Mouse (Mus musculus) forebrain, postnatal 0 days (tissue): ENCODE data around the gene Fam32a. TPM values are rescaled to one million over a fixed set of nuclear protein-coding genes. Genes with fewer than 3 reads are reported as not detected.

Experiments used
- ATAC-seq: fragments of 200-750 bp; cut with Nextera tagmentation; 2 replicates; pipeline ENCODE4 v1.8.0; 2017; ENCODE audit warnings: mild to moderate bottlenecking, moderate library complexity
- DNase-seq: peaks from one replicate; pipeline ENCODE4 v3.0.0-alpha.2; 2015
- H3K27ac ChIP-seq: fragments of 300-500 bp; sonication (generic); 2 replicates; pipeline ENCODE4 v1.5.1; 2014; ENCODE audit warnings: low read depth, mild to moderate bottlenecking, antibody characterized with exemption, low read length, moderate library complexity, mixed read lengths
- H3K27me3 ChIP-seq: fragments of 300-500 bp; sonication (generic); 2 replicates; pipeline ENCODE4 v1.6.1; 2014; ENCODE audit warnings: mild to moderate bottlenecking, low read length, mixed read lengths; ENCODE audit not compliant: insufficient read depth
- H3K36me3 ChIP-seq: fragments of 300-500 bp; sonication (generic); 2 replicates; pipeline ENCODE4 v1.6.1; 2014; ENCODE audit warnings: mild to moderate bottlenecking, moderate library complexity; ENCODE audit not compliant: insufficient read depth
- H3K4me1 ChIP-seq: fragments of 300-500 bp; sonication (generic); 2 replicates; pipeline ENCODE4 v1.6.1; 2014; ENCODE audit warnings: antibody characterized with exemption; ENCODE audit not compliant: insufficient read depth
- H3K4me2 ChIP-seq: fragments of 300-500 bp; sonication (generic); 2 replicates; pipeline ENCODE4 v1.6.1; 2014; ENCODE audit warnings: low read depth, mild to moderate bottlenecking, moderate library complexity
- H3K4me3 ChIP-seq: fragments of 300-500 bp; sonication (generic); 2 replicates; pipeline ENCODE4 v1.5.1; 2014; ENCODE audit warnings: low read depth, low read length, mixed read lengths
- H3K9ac ChIP-seq: fragments of 300-500 bp; sonication (generic); 2 replicates; pipeline ENCODE4 v1.6.1; 2014; ENCODE audit warnings: mild to moderate bottlenecking
- H3K9me3 ChIP-seq: fragments of 300-500 bp; sonication (generic); 2 replicates; pipeline ENCODE4 v1.6.1; 2016; ENCODE audit warnings: low read length
- CTCF ChIP-seq: sonication (generic); IDR thresholded peaks from 2 replicates; pipeline ENCODE4 v1.5.1; 2016; ENCODE audit warnings: antibody characterized with exemption, control low read depth, low read depth
- WGBS: fragments of 180-500 bp; shearing (Covaris S2); extraction: QIAGEN DNeasy Blood & Tissue Kit; methylation state at CpG from one replicate; pipeline ENCODE4 v1.1.7; 2014; 5-methylcytosine and 5-hydroxymethylcytosine counted together
- polyA plus RNA-seq: library from polyadenylated mRNA; unstranded; fragments of >200 nt; fragmentation: Nextera tagmentation; extraction: Ambion mirVana; gene quantifications from 2 replicates; pipeline ENCODE4 v1.2.1, GENCODE M21; 2015
- total RNA-seq: library from RNA; depleted of rRNA; stranded (reverse); fragments of >200 nt; gene quantifications from 2 replicates; pipeline ENCODE4 v1.2.3, GENCODE M21; 2014

The Fam32a gene
- total and polyA plus RNA-seq, 2 experiments from 2014 or later, result 107 to 147 TPM

GRCm38 (mm10) chr8:72215060-72215459 is 4.5 kb upstream of the Fam32a start:
- Histone ChIP-seq H3K9me3 (no peaks in the 10 kb centered on the region), H3K4me3 (no peak overlapping the region), H3K36me3 (no peaks in the 10 kb centered on the region), H3K27ac (no peak overlapping the region), H3K4me2 (no peak overlapping the region), H3K4me1 (no peaks in the 10 kb centered on the region), H3K27me3 (peaks cover 4% of the 10 kb centered on the region), H3K9ac (no peak overlapping the region)
- peak; percentile 31; the same call in 1 of the 2 replicates for TF ChIP-seq CTCF
- no peak for ATAC-seq
- no peak for DNase-seq
- 38% methylated on average over 2 of the region's 2 CpGs for WGBS

GRCm38 (mm10) chr8:72215871-72216270 is 3.7 kb upstream of the Fam32a start:
- no peak overlapping the region for H3K9ac ChIP-seq
- H3K27ac ChIP-seq, result no peak overlapping the region
- TF ChIP-seq CTCF, result no peak
- 0 out of 2 replicates have a peak, but pooled peaks cover 6% of the 10 kb centered on the region for H3K4me1 ChIP-seq
- H3K4me3 ChIP-seq, result no peak overlapping the region
- DNase-seq (no peak), ATAC-seq (no peak)
- H3K36me3 ChIP-seq, result no peaks in the 10 kb centered on the region
- H3K9me3 ChIP-seq, result no peaks in the 10 kb centered on the region
- H3K4me2 ChIP-seq, result no peak overlapping the region
- H3K27me3 ChIP-seq, result peaks cover 4% of the 10 kb centered on the region
- 48% methylated on average over 1 of the region's 1 CpGs for WGBS

DNA sequence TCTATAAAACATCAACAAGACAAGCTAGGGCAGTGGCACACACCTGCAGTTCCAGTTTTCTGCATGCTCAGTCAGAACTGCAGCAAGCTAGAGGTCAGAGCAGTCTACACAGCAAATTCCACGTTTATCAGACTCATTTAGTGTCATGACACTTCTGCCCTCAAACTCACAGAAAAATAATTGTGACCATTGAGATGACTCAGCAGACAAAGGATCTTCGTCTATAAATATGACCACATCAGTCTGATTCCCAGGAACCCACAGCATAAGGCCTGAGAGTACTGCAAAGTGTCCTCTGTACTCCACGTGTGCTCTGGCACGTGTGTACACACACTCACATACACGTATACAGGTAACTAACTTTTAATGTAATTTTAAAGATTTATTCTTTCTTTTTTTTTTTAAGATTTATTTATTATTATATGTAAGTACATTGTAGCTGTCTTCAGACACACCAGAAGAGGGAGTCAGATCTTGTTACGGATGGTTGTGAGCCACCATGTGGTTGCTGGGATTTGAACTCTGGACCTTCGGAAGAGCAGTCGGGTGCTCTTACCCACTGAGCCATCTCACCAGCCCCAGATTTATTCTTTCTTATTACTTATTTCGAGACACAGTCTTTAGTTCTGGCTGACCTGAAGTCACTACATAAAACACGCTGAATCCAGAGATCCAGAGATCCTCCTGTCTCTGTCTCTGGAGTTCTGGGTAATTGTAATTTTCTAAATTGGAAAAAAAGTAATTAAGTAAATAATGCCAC is 569 bp upstream of the Fam32a start:
- WGBS, result 79% methylated on average over 9 of the region's 10 CpGs
- H3K4me2 ChIP-seq, result peak overlapping the region; percentile 78
- no peak overlapping the region for H3K27ac ChIP-seq
- 0 out of 2 replicates have a peak, but pooled peaks cover 8% of the 10 kb centered on the region for H3K4me1 ChIP-seq
- no peaks in the 10 kb centered on the region for H3K9me3 ChIP-seq
- ATAC-seq, result peak; percentile 25
- TF ChIP-seq CTCF, result no peak
- peaks cover 13% of the 10 kb centered on the region for H3K36me3 ChIP-seq
- H3K27me3 ChIP-seq, result peaks cover 4% of the 10 kb centered on the region; the same call in 1 of the 2 replicates
- DNase-seq, result no peak
- peak overlapping the region; percentile 77 for H3K4me3 ChIP-seq
- no peak overlapping the region for H3K9ac ChIP-seq

GRCm38 (mm10) chr8:72220758-72221157 is 1.2 kb downstream of the Fam32a start:
- H3K4me3 ChIP-seq, result peak overlapping the region; percentile 77; the same call in 1 of the 2 replicates
- H3K27me3 ChIP-seq, result no peaks in the 10 kb centered on the region
- peaks cover 13% of the 10 kb centered on the region for H3K36me3 ChIP-seq
- no peak overlapping the region for H3K9ac ChIP-seq
- ATAC-seq (no peak), DNase-seq (no peak)
- no peak overlapping the region for H3K27ac ChIP-seq
- WGBS, result 84% methylated on average over 4 of the region's 4 CpGs
- H3K9me3 ChIP-seq, result no peaks in the 10 kb centered on the region
- H3K4me2 ChIP-seq, result peak overlapping the region; percentile 78
- 0 out of 2 replicates have a peak, but pooled peaks cover 8% of the 10 kb centered on the region for H3K4me1 ChIP-seq
- TF ChIP-seq CTCF, result no peak

DNA sequence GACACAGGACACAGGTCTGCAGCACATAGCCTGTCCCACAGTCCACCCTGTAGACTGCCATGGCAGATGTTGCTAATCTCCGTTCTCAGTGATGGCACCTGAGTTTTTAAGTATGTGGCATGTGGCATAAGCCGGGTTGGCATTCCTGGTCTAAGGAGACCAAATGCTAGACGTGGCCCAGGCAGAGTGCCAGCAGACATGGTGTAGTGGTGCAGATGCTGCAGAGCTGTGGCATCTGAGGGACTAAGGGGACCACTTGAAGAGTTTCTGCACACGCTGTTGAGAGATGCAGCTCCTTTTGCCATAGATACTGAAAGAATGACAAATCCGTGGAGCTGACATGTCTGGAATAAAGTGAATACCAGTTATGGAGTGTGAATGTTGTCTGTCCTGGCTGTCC is 3.1 kb downstream of the Fam32a start:
- 86% methylated on average over 5 of the region's 5 CpGs for WGBS
- no peak for TF ChIP-seq CTCF
- ATAC-seq, result no peak

GRCm38 (mm10) chr8:72239499-72240402 is 20.2 kb downstream of the Fam32a start, which contains the start of gene Ap1m1:
TSS of gene Ap1m1 (plus strand) at chr8:72240018.
- peaks cover 11% of the 10 kb centered on the region; the same call in 1 of the 2 replicates for H3K4me1 ChIP-seq
- peak within 1 kb of the TSS; percentile 78 for H3K4me2 ChIP-seq
- no peaks in the 10 kb centered on the region for H3K36me3 ChIP-seq
- H3K27me3 ChIP-seq, result no peaks in the 10 kb centered on the region
- TF ChIP-seq CTCF, result peak; percentile 86
- under 1% methylated on average over 54 of the region's 54 CpGs for WGBS
- ATAC-seq (peak; percentile 95), DNase-seq (peak; percentile 99)
- H3K4me3 ChIP-seq, result peak within 1 kb of the TSS; percentile 63
- no peaks in the 10 kb centered on the region for H3K9me3 ChIP-seq
- H3K9ac ChIP-seq, result peak within 1 kb of the TSS; percentile 63
- H3K27ac ChIP-seq, result peak within 1 kb of the TSS; percentile 87

More for the DNA sequence above, 3.1 kb downstream of the Fam32a start:
- no peak overlapping the region for H3K27ac ChIP-seq
- 0 out of 2 replicates have a peak, but pooled peaks cover 8% of the 10 kb centered on the region for H3K4me1 ChIP-seq
- H3K9ac ChIP-seq, result no peak overlapping the region
- no peak overlapping the region for H3K4me3 ChIP-seq
- no peaks in the 10 kb centered on the region for H3K9me3 ChIP-seq
- H3K36me3 ChIP-seq, result peaks cover 13% of the 10 kb centered on the region
- H3K27me3 ChIP-seq, result no peaks in the 10 kb centered on the region
- H3K4me2 ChIP-seq, result no peak overlapping the region
- no peak for DNase-seq

DNA sequence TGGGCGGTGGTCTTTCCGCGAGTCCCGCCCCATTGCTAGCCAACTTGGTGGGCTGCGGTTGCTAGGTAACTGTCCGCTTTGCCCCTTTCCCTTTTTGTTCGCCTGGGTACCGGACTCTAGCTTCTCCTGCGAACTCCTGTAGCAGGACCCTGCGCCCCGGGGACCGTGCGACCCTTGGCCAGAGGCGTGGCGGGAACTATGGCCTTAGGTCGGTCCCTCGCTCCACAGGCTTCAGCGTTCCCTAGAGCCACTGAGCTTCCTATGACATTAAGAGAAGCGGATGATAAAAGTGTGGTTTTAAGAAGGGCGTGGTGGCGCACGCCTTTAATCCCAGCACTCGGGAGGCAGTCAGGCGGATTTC is 20.9 kb downstream of the Fam32a start:
- Histone ChIP-seq H3K27me3 (no peaks in the 10 kb centered on the region), H3K4me3 (peak overlapping the region; percentile 63), H3K9me3 (no peaks in the 10 kb centered on the region), H3K36me3 (no peaks in the 10 kb centered on the region), H3K9ac (peak overlapping the region; percentile 63), H3K27ac (peak overlapping the region; percentile 87), H3K4me2 (peak overlapping the region; percentile 78), H3K4me1 (peaks cover 11% of the 10 kb centered on the region; the same call in 1 of the 2 replicates)
- no peak for TF ChIP-seq CTCF
- ATAC-seq, result no peak
- WGBS, result under 1% methylated on average over 24 of the region's 24 CpGs
- no peak for DNase-seq
